Mouse (Mus musculus) gastrocnemius, adult 18-20 months (tissue): ENCODE data around the gene Guca2a. TPM values are rescaled to one million over a fixed set of nuclear protein-coding genes. Genes with fewer than 3 reads are reported as not detected.

Experiments used
- total RNA-seq, 2 experiments: library from RNA; stranded (reverse); gene quantifications; 2 replicates each; pipeline ENCODE4 v1.2.3; 2021

Gene Guca2a
- total RNA-seq, 2 experiments from 2014 or later = not detected

Other genes starting within 250 kb of the Guca2a start
- not detected for gene Ccdc30, start 222.2 kb upstream of the Guca2a start, total RNA-seq
- 1 to 10 TPM; 4.8 to 5.6 TPM for gene Ppcs, start 215.3 kb upstream of the Guca2a start, total RNA-seq
- not detected for gene Zmynd12, start 214.9 kb upstream of the Guca2a start, total RNA-seq
- not detected for gene Rimkla, start 145.1 kb upstream of the Guca2a start, total RNA-seq
- 10 to 100 TPM; 32.1 to 32.5 TPM for gene Foxj3, start 100.7 kb upstream of the Guca2a start, total RNA-seq
- 1 to 10 TPM; 4.1 to 6.3 TPM for gene Frg2f1, start 98.2 kb upstream of the Guca2a start, total RNA-seq
- gene Guca2b, start 21.2 kb downstream of the Guca2a start, total RNA-seq = not detected
- gene Hivep3, start 96.1 kb downstream of the Guca2a start, total RNA-seq = 1 to 10 TPM; 3.0 to 5.6 TPM